ENCODE assay signal across 11 mouse cellular contexts in the genomic region with DNA sequence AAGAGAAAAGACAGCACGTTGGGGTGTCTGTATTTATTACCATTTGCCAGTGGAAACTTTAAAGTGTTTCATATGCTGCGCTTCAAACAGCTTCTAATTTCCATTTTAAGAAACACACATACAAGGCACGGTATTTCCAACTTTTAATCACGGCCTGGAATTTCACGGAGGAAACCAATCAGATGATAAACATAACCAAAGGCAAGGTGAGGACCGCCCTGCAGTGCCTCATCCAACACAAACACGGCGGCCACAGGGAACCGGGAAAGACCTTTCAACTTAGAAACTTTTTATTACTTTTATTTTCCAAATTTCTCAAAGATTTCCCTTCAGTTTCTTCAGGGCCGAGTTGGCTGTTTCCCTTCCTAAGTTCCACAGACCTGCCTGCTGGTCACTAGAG. TPM values are rescaled to one million over a fixed set of nuclear protein-coding genes. Genes with fewer than 3 reads are reported as not detected.
A peak's percentile ranks its signal among the peaks of the same experiment; 100 is the strongest.
DNase-seq lines count a peak whose midpoint lies in the region; ATAC-seq and TF ChIP-seq lines count a peak whose summit lies in the region.
"Had no signal": no experiment of that assay in that cellular context is flagged by ENCODE, and none has a peak within 500 bp of the region (broad histone marks: within the 10 kb centered on the region; RNA-seq: fewer than 3 reads in every experiment).

No protein-coding gene starts in this region.

- no peaks in the 10 kb centered on the region for H3K9me3 ChIP-seq in heart, embryonic 13.5 days
- H3K9me3 ChIP-seq in lung, postnatal 0 days (ENCODE audit: low read length) = no peaks in the 10 kb centered on the region
- no peaks in the 10 kb centered on the region for H3K9me3 ChIP-seq in limb, embryonic 14.5 days (ENCODE audit: control insufficient read depth, low read length)
- no peaks in the 10 kb centered on the region for H3K9me3 ChIP-seq in stomach, embryonic 15.5 days

- H3K4me3 ChIP-seq in heart, embryonic 13.5 days = peak overlapping the region; percentile 82
- peak overlapping the region; percentile 96; the same call in 1 of the 2 replicates for H3K4me3 ChIP-seq in lung, postnatal 0 days (ENCODE audit: low read depth, low read length)
- 0 out of 2 replicates have a peak overlapping the region, but pooled peaks have one; percentile 1 for H3K4me3 ChIP-seq in limb, embryonic 14.5 days (replicated peaks; ENCODE audit: low read length)
- H3K4me3 ChIP-seq in stomach, embryonic 15.5 days (replicated peaks) = 0 out of 2 replicates have a peak overlapping the region, but pooled peaks have one; percentile 99

- no peaks in the 10 kb centered on the region for H3K27me3 ChIP-seq in heart, embryonic 13.5 days (replicated peaks)
- H3K27me3 ChIP-seq in lung, postnatal 0 days (replicated peaks; ENCODE audit: insufficient read depth, low read length) = no peaks in the 10 kb centered on the region
- H3K27me3 ChIP-seq in limb, embryonic 14.5 days (ENCODE audit: control insufficient read depth, insufficient read depth, low read length) = no peaks in the 10 kb centered on the region
- no peaks in the 10 kb centered on the region for H3K27me3 ChIP-seq in stomach, embryonic 15.5 days (replicated peaks)

- ATAC-seq in heart, embryonic 13.5 days (ENCODE audit: extremely low read depth, insufficient number of reproducible peaks, low FRiP score, low TSS enrichment) = no peak
- ATAC-seq in lung, postnatal 0 days = no peak
- no peak for ATAC-seq in limb, embryonic 14.5 days (ENCODE audit: low FRiP score, low read depth)
- no peak for ATAC-seq in stomach, embryonic 15.5 days (ENCODE audit: insufficient read depth, low FRiP score, low read depth)
- ATAC-seq: inflammation-experienced regulatory T-cells, adult 6 months had no signal

- no peaks in the 10 kb centered on the region for H3K36me3 ChIP-seq in heart, embryonic 13.5 days
- H3K36me3 ChIP-seq in lung, postnatal 0 days (ENCODE audit: insufficient read depth, low read length) = no peaks in the 10 kb centered on the region
- H3K36me3 ChIP-seq in limb, embryonic 14.5 days (ENCODE audit: control insufficient read depth, insufficient read depth, low read length) = no peaks in the 10 kb centered on the region
- H3K36me3 ChIP-seq in stomach, embryonic 15.5 days = no peaks in the 10 kb centered on the region

- no peak for TF ChIP-seq EP300 in lung, postnatal 0 days (IDR thresholded peaks at IDR 0.05)

- 46% methylated on average over 10 of the region's 10 CpGs for WGBS in heart, embryonic 13.5 days
- 43% methylated on average over 10 of the region's 10 CpGs for WGBS in lung, postnatal 0 days
- WGBS in limb, embryonic 14.5 days = 60% methylated on average over 10 of the region's 10 CpGs
- WGBS in stomach, embryonic 15.5 days = 47% methylated on average over 10 of the region's 10 CpGs

- H3K9ac ChIP-seq in heart, embryonic 13.5 days = peak overlapping the region; percentile 94; the same call in 1 of the 2 replicates
- no peak overlapping the region for H3K9ac ChIP-seq in lung, postnatal 0 days (replicated peaks; ENCODE audit: low read depth)
- no peak overlapping the region for H3K9ac ChIP-seq in limb, embryonic 14.5 days (ENCODE audit: low read depth, low read length, severe bottlenecking)
- H3K9ac ChIP-seq in stomach, embryonic 15.5 days = no peak overlapping the region

- H3K4me1 ChIP-seq in heart, embryonic 13.5 days = peaks cover 59% of the 10 kb centered on the region
- peaks cover 16% of the 10 kb centered on the region; the same call in 1 of the 2 replicates for H3K4me1 ChIP-seq in lung, postnatal 0 days (ENCODE audit: insufficient read depth, low read depth, low read length)
- peaks cover 28% of the 10 kb centered on the region for H3K4me1 ChIP-seq in limb, embryonic 14.5 days (ENCODE audit: control insufficient read depth, insufficient read depth, low read length)
- peaks cover 18% of the 10 kb centered on the region; the same call in 1 of the 2 replicates for H3K4me1 ChIP-seq in stomach, embryonic 15.5 days

- no peak for TF ChIP-seq CTCF in lung, postnatal 0 days (IDR thresholded peaks at IDR 0.05)

- H3K4me2 ChIP-seq in heart, embryonic 13.5 days = peak overlapping the region; percentile 91
- peak overlapping the region; percentile 83 for H3K4me2 ChIP-seq in lung, postnatal 0 days (replicated peaks; ENCODE audit: low read depth, low read length)
- peak overlapping the region; percentile 90 for H3K4me2 ChIP-seq in limb, embryonic 14.5 days (replicated peaks; ENCODE audit: low read depth, low read length, severe bottlenecking)
- H3K4me2 ChIP-seq in stomach, embryonic 15.5 days = peak overlapping the region; percentile 85

- no peak for TF ChIP-seq POLR2A in limb, embryonic 14.5 days (IDR thresholded peaks at IDR 0.05; ENCODE audit: borderline replicate concordance, extremely low read depth, insufficient read depth, insufficient read length)

- peak overlapping the region; percentile 94; the same call in 1 of the 2 replicates for H3K27ac ChIP-seq in heart, embryonic 13.5 days (replicated peaks)
- H3K27ac ChIP-seq in lung, postnatal 0 days (ENCODE audit: low read length) = 0 out of 2 replicates have a peak overlapping the region, but pooled peaks have one; percentile 23
- no peak overlapping the region for H3K27ac ChIP-seq in limb, embryonic 14.5 days (replicated peaks; ENCODE audit: low read depth, low read length)
- no peak overlapping the region for H3K27ac ChIP-seq in stomach, embryonic 15.5 days

- no peak for DNase-seq in heart, adult 8-10 months (ENCODE audit: low spot score)
- DNase-seq in lung, postnatal 0 days (ENCODE audit: low spot score) = no peak
- DNase-seq in lung, postnatal 4 days = no peak
- no peak for DNase-seq in limb, embryonic 14.5 days (ENCODE audit: low spot score)
- no peak for DNase-seq in yolk sac, embryonic 10.5 days (ENCODE audit: low spot score)
- DNase-seq in gastrocnemius, postnatal 25 days = no peak
- DNase-seq: left cerebral cortex, postnatal 4 days had no signal

RNA-seq across cellular contexts. Expression of a gene that starts 2.8 kb away (rescaled TPM):
- polyA plus RNA-seq in heart, embryonic 13.5 days (2015; fragmentation: Nextera tagmentation; extraction: Ambion mirVana) = 22.8 and 26.2 TPM in 2 replicates
- total RNA-seq in heart, adult 8-10 months (2022) = 10 to 100 TPM; 45.5 to 59.7 (median 53.9) TPM
- 29.0 and 32.5 TPM in 2 replicates for polyA plus RNA-seq in lung, postnatal 0 days (2015; fragmentation: Nextera tagmentation; extraction: Ambion mirVana)
- polyA plus RNA-seq in limb, embryonic 14.5 days (2012; rRNA removed) = 163 and 215 TPM in 2 replicates
- 37.0 and 39.7 TPM in 2 replicates for polyA plus RNA-seq in limb, embryonic 14.5 days (2014; fragmentation: Nextera tagmentation; extraction: Ambion mirVana)
- polyA plus RNA-seq in stomach, embryonic 15.5 days (2015; fragmentation: Nextera tagmentation; extraction: Ambion mirVana) = 32.5 and 34.2 TPM in 2 replicates
- total RNA-seq in gastrocnemius, postnatal 25 days (2021) = 10 to 100 TPM; 23.6 to 24.9 TPM

RNA-seq across cellular contexts. Expression of a gene that starts 31.9 kb away (rescaled TPM):
- 0.53 and 0.55 TPM in 2 replicates for polyA plus RNA-seq in heart, embryonic 13.5 days (2015; fragmentation: Nextera tagmentation; extraction: Ambion mirVana)
- total RNA-seq in heart, adult 8-10 months (2022) = not detected
- polyA plus RNA-seq in lung, postnatal 0 days (2015; fragmentation: Nextera tagmentation; extraction: Ambion mirVana) = 0.37 and 1.1 TPM in 2 replicates
- 11.0 and 17.2 TPM in 2 replicates for polyA plus RNA-seq in limb, embryonic 14.5 days (2012; rRNA removed)
- 19.2 and 22.3 TPM in 2 replicates for polyA plus RNA-seq in limb, embryonic 14.5 days (2014; fragmentation: Nextera tagmentation; extraction: Ambion mirVana)
- 1.4 and 1.7 TPM in 2 replicates for polyA plus RNA-seq in stomach, embryonic 15.5 days (2015; fragmentation: Nextera tagmentation; extraction: Ambion mirVana)
- total RNA-seq in gastrocnemius, postnatal 25 days (2021) = not detected
- total RNA-seq: CH12.LX had no signal

RNA-seq across cellular contexts. Expression of a gene that starts 42.1 kb away (rescaled TPM):
- 10.2 and 10.8 TPM in 2 replicates for polyA plus RNA-seq in heart, embryonic 13.5 days (2015; fragmentation: Nextera tagmentation; extraction: Ambion mirVana)
- total RNA-seq in heart, adult 8-10 months (2022) = 1 to 10 TPM; 2.1 to 3.6 (median 3.0) TPM
- 21.3 and 24.4 TPM in 2 replicates for polyA plus RNA-seq in lung, postnatal 0 days (2015; fragmentation: Nextera tagmentation; extraction: Ambion mirVana)
- polyA plus RNA-seq in limb, embryonic 14.5 days (2012; rRNA removed) = 11.7 and 14.9 TPM in 2 replicates
- polyA plus RNA-seq in limb, embryonic 14.5 days (2014; fragmentation: Nextera tagmentation; extraction: Ambion mirVana) = 7.4 and 7.7 TPM in 2 replicates
- polyA plus RNA-seq in stomach, embryonic 15.5 days (2015; fragmentation: Nextera tagmentation; extraction: Ambion mirVana) = 8.5 and 8.7 TPM in 2 replicates
- total RNA-seq in gastrocnemius, postnatal 25 days (2021) = 1 to 10 TPM; 3.0 to 4.2 TPM
- polyA plus RNA-seq: inflammation-experienced regulatory T-cells, adult 6 months had no signal

Comparison
In these comparisons a context has a peak if more than half of its experiments do, and no peak if none do; other contexts are left out.
1. H3K27ac ChIP-seq: peak in heart, embryonic 13.5 days (single experiment) and lung, postnatal 0 days (single experiment); none in limb, embryonic 14.5 days (single experiment) and stomach, embryonic 15.5 days (single experiment).
2. H3K4me3 ChIP-seq: peak in every context shown above with its lines; median percentile 99 in stomach, embryonic 15.5 days; 96 in lung, postnatal 0 days; 82 in heart, embryonic 13.5 days; 1 in limb, embryonic 14.5 days.
3. Peak in every context shown above with its lines, with median percentiles within 50 percentile points of each other: H3K4me2 ChIP-seq.